Mouse (Mus musculus) stomach, postnatal 0 days (tissue): ENCODE results near the gene Pwwp2b.

ENCODE experiments used
- CTCF ChIP-seq: IDR thresholded peaks from 2 replicates; pipeline ENCODE4 v1.5.1; 2016; ENCODE audit warnings: antibody characterized with exemption, low read depth, mild to moderate bottlenecking, moderate library complexity
- EP300 ChIP-seq: optimal IDR thresholded peaks from 2 replicates; pipeline ENCODE3; 2016; ENCODE audit warnings: antibody characterized with exemption

DNA sequence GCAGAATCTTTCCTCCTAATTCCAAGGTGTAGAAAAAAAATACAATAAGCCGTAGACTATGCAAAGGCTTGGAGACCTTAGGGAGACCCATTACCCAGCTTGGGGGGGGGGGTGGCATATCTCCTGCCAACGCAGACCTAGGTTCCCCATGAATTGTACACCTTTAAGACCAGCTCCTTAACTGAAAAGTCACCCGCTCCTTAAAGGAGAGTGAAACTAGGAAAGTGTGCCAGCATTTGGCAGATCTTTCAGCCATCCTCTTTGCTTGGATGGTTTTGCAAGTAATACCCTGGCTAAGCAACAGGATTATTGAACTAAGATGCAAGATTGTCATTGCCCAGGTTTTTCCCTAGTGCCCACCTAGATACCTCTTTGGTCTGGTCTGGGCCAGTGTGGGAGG lies 34.5 kb upstream of the Pwwp2b start:
- TF ChIP-seq CTCF: no peak
- no peak for TF ChIP-seq EP300
